Mouse (Mus musculus): ENCODE measurements around the gene Slc39a7. TPM values are rescaled to one million over a fixed set of nuclear protein-coding genes. Genes with fewer than 3 reads are reported as not detected.

Gene Slc39a7
- polyA plus RNA-seq, 1 experiment from 2014 or later = 108 TPM

DNA sequence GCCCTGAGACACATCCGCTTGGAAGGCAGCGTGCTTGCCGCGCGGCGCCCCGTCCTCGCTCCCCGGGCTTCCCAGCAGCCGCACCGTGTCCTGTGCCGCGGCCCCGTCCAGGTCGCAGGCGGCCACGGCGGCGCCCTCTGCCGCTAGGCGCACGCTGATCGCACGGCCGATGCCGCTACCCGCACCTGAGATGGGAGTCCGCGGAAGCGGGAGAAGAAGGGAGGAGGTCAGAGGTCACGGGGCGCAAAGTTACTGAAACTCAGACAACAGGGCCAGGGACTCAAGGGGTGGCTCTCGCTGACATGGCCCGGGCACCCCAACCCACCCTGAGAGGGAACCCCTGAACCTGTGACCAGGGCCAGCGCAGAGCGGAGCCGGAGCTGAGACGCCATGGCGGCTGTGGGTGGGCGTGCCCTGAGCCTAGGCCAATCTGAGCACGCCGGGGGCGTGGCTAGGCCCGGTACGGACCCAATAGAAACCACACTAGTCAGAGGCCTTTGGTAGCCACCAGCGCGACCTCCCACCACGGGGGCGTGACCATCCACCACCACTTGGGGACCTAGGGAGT, 3.7 kb downstream of the Slc39a7 start, which contains the start of gene H2-Ke6:
TSS of gene H2-Ke6 (minus strand) at position 405 of the 568 bp plus-strand sequence.
- Histone ChIP-seq H3K27ac (ENCODE audit: low read length) (peak within 1 kb of the TSS; percentile 84), H3K27me3 (ENCODE audit: control insufficient read depth, insufficient read depth, low read length) (no peaks in the 10 kb centered on the region), H3K9ac (ENCODE audit: low read length) (peak within 1 kb of the TSS; percentile 83), H3K4me3 (ENCODE audit: low read length) (peak within 1 kb of the TSS; percentile 81), H3K36me3 (ENCODE audit: control insufficient read depth, insufficient read depth) (peaks cover 21% of the 10 kb centered on the region), H3K4me1 (ENCODE audit: control insufficient read depth, insufficient read depth, low read length) (peaks cover 50% of the 10 kb centered on the region), H3K4me2 (ENCODE audit: low read depth, low read length) (peak within 1 kb of the TSS; percentile 96), H3K9me3 (replicated peaks; ENCODE audit: control insufficient read depth, low read length) (no peaks in the 10 kb centered on the region)
- ATAC-seq (replicated peaks; ENCODE audit: extremely low read depth, insufficient read depth, low FRiP score) = peak; percentile 76
- under 1% methylated on average over 49 of the region's 49 CpGs for WGBS

DNA sequence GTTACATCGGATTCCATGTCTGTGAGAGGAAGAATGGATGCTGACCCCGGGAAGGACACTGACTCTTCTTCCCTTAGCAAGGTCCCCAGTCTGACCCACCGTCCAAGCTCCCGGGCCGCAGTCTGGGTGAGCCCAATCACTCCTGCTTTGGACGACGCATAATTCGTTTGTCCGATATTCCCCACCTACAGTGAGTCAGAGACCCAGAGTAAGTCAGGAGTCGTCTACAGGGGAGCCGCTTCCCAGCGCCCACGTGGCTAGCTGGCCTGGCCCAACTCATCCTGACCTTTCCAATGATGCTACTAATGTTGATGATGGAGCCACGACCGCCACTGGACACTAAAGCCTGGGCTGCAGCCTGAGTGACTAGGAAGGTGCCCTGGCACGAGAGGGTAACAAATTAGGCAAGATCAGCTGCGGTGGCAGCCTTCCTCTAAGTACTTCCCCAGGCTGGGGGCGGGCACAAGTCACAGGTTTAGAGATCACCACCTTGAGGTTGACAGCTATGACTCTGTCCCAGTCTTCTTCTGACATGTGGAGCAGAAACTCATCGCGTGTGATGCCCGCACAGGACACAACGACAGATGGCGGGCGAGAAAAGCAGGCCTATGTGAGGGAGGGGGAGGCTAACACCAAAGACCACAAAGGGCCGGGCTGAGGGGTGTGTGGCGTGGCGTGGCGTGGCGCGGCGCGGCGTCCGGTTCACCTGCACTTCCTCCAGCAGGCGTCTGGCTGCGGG, 4.4 kb downstream of the Slc39a7 start:
- Histone ChIP-seq H3K4me2 (ENCODE audit: low read depth, low read length) (peak overlapping the region; percentile 96), H3K9me3 (replicated peaks; ENCODE audit: control insufficient read depth, low read length) (no peaks in the 10 kb centered on the region), H3K27ac (ENCODE audit: low read length) (peak overlapping the region; percentile 84), H3K27me3 (ENCODE audit: control insufficient read depth, insufficient read depth, low read length) (no peaks in the 10 kb centered on the region), H3K36me3 (ENCODE audit: control insufficient read depth, insufficient read depth) (peaks cover 24% of the 10 kb centered on the region), H3K4me1 (ENCODE audit: control insufficient read depth, insufficient read depth, low read length) (peaks cover 48% of the 10 kb centered on the region), H3K4me3 (ENCODE audit: low read length) (peak overlapping the region; percentile 81), H3K9ac (ENCODE audit: low read length) (peak overlapping the region; percentile 83)
- no peak for ATAC-seq (replicated peaks; ENCODE audit: extremely low read depth, insufficient read depth, low FRiP score)
- WGBS = 11% methylated on average over 36 of the region's 36 CpGs

DNA sequence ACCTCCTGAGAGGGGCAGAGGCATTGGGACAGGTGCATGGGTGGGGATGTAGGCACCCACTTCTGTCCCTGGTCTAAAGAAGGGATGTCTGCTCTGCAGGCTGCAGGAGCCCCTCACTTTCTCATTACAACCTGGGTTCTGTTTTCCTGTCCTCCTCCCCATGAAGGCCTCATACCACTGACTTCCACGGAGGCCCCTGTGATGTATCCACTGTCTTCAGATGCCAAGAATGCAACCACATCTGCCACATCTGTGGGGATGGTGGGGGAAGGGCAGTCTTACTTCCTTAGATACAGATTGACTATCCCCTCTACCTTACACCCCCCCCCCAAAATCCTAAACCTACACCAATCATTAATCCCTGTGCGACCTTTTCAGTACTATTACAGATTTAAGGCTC, 5.3 kb downstream of the Slc39a7 start:
- Histone ChIP-seq H3K9ac (ENCODE audit: low read length) (no peak overlapping the region), H3K27me3 (ENCODE audit: control insufficient read depth, insufficient read depth, low read length) (no peaks in the 10 kb centered on the region), H3K4me1 (ENCODE audit: control insufficient read depth, insufficient read depth, low read length) (peaks cover 48% of the 10 kb centered on the region), H3K9me3 (replicated peaks; ENCODE audit: control insufficient read depth, low read length) (no peaks in the 10 kb centered on the region), H3K36me3 (ENCODE audit: control insufficient read depth, insufficient read depth) (peaks cover 26% of the 10 kb centered on the region), H3K27ac (ENCODE audit: low read length) (no peak overlapping the region), H3K4me3 (ENCODE audit: low read length) (no peak overlapping the region), H3K4me2 (ENCODE audit: low read depth, low read length) (0 out of 2 replicates have a peak overlapping the region, but pooled peaks have one; percentile 97)
- ATAC-seq (replicated peaks; ENCODE audit: extremely low read depth, insufficient read depth, low FRiP score) = no peak
- WGBS = 44% methylated on average over 2 of the region's 2 CpGs

DNA sequence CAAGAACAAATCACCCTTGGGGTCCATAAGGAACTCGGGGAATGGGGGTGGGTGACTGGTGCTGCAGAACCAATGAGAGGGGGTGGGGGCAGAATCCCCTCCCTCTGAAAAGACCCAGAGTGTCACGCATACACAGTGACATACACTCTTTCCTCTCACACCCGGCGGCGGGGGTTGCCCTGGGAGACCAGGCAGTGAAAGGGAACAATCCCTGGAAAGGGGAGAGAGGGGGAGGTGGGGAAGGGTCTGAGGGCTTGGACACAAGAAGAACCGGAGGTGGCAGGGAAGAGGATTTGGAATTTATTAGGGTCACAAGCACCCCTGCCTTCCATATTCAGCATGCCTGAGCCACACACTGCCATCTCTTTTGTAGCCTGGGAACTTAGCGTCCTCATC, 5.7 kb downstream of the Slc39a7 start:
- Histone ChIP-seq H3K36me3 (ENCODE audit: control insufficient read depth, insufficient read depth) (peaks cover 30% of the 10 kb centered on the region), H3K4me1 (ENCODE audit: control insufficient read depth, insufficient read depth, low read length) (peaks cover 48% of the 10 kb centered on the region), H3K27ac (ENCODE audit: low read length) (no peak overlapping the region), H3K27me3 (ENCODE audit: control insufficient read depth, insufficient read depth, low read length) (no peaks in the 10 kb centered on the region), H3K9me3 (replicated peaks; ENCODE audit: control insufficient read depth, low read length) (no peaks in the 10 kb centered on the region), H3K4me2 (ENCODE audit: low read depth, low read length) (peak overlapping the region; percentile 97), H3K4me3 (ENCODE audit: low read length) (peak overlapping the region; percentile 90), H3K9ac (ENCODE audit: low read length) (peak overlapping the region; percentile 96; the same call in 1 of the 2 replicates)
- ATAC-seq (replicated peaks; ENCODE audit: extremely low read depth, insufficient read depth, low FRiP score) = no peak
- WGBS = 32% methylated on average over 7 of the region's 7 CpGs

DNA sequence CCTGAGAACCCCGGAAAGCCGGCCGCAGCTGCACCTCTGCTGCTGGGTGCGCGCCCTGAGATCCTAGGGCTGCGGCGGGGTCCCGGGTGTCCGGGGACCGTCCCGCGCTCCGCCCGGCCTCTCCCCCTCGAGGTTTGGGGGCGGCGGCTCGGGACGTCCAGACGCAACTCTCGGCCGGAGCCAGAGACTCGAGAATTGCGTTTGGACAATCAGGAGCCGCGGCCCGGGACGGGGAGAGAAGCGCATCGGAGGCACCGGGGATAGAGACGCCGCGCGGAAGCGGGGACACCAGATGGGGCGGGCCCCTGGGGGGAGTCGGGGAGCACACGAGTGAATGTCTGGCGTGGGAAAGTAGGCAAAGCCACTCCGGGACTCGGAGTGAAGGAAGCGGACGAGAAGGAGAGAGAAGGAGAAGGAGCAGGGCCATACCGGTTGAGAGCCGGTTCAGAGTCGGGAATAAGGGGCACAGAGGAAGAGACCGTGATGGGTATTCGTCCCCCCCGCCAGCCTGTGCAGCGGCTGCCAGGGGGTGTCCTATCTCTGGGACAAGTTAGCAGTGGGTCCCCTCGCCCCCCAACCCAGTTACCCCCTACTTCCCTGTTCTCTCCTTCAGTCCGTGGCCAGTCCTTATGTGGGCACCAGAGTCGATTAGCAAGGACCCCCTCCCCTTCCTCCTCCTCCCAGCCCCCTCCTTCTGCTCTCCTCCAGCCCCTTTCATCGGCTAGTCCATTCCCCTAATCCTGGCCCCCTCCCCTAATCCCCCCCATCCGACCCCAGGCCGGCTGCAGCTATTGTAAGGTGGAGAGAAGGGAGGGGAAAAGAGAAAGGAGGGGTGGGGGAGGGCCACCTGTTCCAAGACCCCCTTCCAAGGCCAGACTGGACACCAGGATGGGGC, 6.4 kb downstream of the Slc39a7 start:
- H3K4me3 ChIP-seq (ENCODE audit: low read length) = peak overlapping the region; percentile 90
- H3K36me3 ChIP-seq (ENCODE audit: control insufficient read depth, insufficient read depth) = peaks cover 32% of the 10 kb centered on the region
- peak; percentile 3 for ATAC-seq (replicated peaks; ENCODE audit: extremely low read depth, insufficient read depth, low FRiP score)
- peak overlapping the region; percentile 96 for H3K9ac ChIP-seq (ENCODE audit: low read length)
- H3K4me1 ChIP-seq (ENCODE audit: control insufficient read depth, insufficient read depth, low read length) = peaks cover 42% of the 10 kb centered on the region
- no peaks in the 10 kb centered on the region for H3K27me3 ChIP-seq (ENCODE audit: control insufficient read depth, insufficient read depth, low read length)
- H3K4me2 ChIP-seq (ENCODE audit: low read depth, low read length) = peak overlapping the region; percentile 97
- 1% methylated on average over 57 of the region's 57 CpGs for WGBS
- H3K9me3 ChIP-seq (replicated peaks; ENCODE audit: control insufficient read depth, low read length) = no peaks in the 10 kb centered on the region
- peak overlapping the region; percentile 88 for H3K27ac ChIP-seq (ENCODE audit: low read length)

DNA sequence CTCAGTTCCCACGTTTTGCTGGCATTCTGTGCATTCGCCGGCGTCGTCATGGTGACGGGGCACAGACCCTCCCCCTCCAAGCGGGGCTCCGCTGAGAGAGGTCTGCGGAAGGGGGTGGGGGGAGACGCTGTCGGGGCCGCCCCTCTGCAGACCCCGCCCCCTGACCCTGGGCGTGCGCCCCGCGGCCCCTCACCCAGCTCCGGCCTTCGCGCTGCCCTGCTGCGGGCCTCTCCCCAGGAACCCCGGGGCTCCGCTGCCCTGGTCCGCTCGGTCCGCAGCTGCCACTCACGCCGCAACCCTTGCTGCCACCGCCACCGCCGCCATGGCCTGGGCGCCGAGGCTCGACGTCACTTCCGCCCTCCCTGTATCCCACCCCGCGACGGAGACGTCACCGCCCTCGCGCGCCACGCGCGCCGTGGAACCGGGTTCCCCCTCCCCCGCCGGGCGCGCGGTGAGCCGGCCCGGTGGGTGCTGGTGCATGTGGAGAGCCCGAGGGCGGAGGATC, 7.1 kb downstream of the Slc39a7 start, which contains the start of gene Ring1:
TSS of gene Ring1 (minus strand) at position 364 of the 505 bp plus-strand sequence.
- peak within 1 kb of the TSS; percentile 88 for H3K27ac ChIP-seq (ENCODE audit: low read length)
- peaks cover 25% of the 10 kb centered on the region for H3K36me3 ChIP-seq (ENCODE audit: control insufficient read depth, insufficient read depth)
- peak; percentile 54 for ATAC-seq (replicated peaks; ENCODE audit: extremely low read depth, insufficient read depth, low FRiP score)
- under 1% methylated on average over 47 of the region's 58 CpGs for WGBS
- H3K4me3 ChIP-seq (ENCODE audit: low read length) = peak within 1 kb of the TSS; percentile 90
- H3K4me1 ChIP-seq (ENCODE audit: control insufficient read depth, insufficient read depth, low read length) = peaks cover 34% of the 10 kb centered on the region
- H3K9me3 ChIP-seq (replicated peaks; ENCODE audit: control insufficient read depth, low read length) = peaks cover 5% of the 10 kb centered on the region
- no peaks in the 10 kb centered on the region for H3K27me3 ChIP-seq (ENCODE audit: control insufficient read depth, insufficient read depth, low read length)
- H3K4me2 ChIP-seq (ENCODE audit: low read depth, low read length) = peak within 1 kb of the TSS; percentile 97
- H3K9ac ChIP-seq (ENCODE audit: low read length) = peak within 1 kb of the TSS; percentile 96

DNA sequence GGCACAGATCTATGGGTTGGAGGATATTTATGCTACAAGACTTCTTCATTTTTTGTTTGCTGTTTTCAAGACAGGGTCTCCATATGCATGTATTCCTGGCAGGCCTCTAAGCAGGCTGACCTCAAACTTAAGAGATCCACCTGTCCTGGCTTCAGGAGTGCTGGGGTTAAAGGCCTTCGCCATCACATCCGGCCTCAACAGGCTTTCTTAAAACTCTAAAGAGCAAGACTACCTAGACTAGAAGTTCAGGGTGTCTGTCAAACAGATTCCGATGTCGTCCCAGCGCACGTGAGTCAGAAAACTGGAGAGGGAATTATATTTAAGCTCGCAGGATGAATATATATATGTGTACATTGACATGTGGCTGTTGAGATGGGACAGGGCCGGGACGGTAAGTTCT, 7.8 kb downstream of the Slc39a7 start:
- Histone ChIP-seq H3K9me3 (replicated peaks; ENCODE audit: control insufficient read depth, low read length) (peaks cover 9% of the 10 kb centered on the region), H3K27ac (ENCODE audit: low read length) (no peak overlapping the region; the same call in 1 of the 2 replicates), H3K27me3 (ENCODE audit: control insufficient read depth, insufficient read depth, low read length) (no peaks in the 10 kb centered on the region), H3K9ac (ENCODE audit: low read length) (peak overlapping the region; percentile 96), H3K4me3 (ENCODE audit: low read length) (peak overlapping the region; percentile 90), H3K4me2 (ENCODE audit: low read depth, low read length) (peak overlapping the region; percentile 97), H3K36me3 (ENCODE audit: control insufficient read depth, insufficient read depth) (peaks cover 18% of the 10 kb centered on the region), H3K4me1 (ENCODE audit: control insufficient read depth, insufficient read depth, low read length) (peaks cover 30% of the 10 kb centered on the region)
- no peak for ATAC-seq (replicated peaks; ENCODE audit: extremely low read depth, insufficient read depth, low FRiP score)
- WGBS = 59% methylated on average over 9 of the region's 9 CpGs

DNA sequence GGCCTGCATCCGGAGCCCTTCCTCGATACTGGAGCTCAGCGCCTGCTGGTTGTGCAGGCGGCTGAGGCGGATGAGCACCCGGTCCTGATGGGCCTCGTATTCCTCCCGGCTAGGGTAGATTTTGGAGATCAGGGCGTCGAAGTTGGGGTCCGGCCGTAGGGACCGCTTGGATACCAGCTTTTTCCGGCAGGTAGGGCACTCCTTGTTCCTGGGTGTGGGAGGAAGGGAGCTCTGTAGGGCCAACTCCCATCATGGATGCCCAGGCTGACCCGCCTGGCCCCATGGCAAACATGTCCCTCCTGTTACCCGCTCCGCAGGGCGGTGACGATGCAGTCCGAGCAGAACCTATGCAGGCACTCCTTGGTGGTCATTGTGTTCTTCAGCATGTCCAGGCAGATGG, 8.5 kb downstream of the Slc39a7 start:
- peaks cover 13% of the 10 kb centered on the region for H3K36me3 ChIP-seq (ENCODE audit: control insufficient read depth, insufficient read depth)
- ATAC-seq (replicated peaks; ENCODE audit: extremely low read depth, insufficient read depth, low FRiP score) = no peak
- no peak overlapping the region for H3K9ac ChIP-seq (ENCODE audit: low read length)
- H3K4me1 ChIP-seq (ENCODE audit: control insufficient read depth, insufficient read depth, low read length) = peaks cover 24% of the 10 kb centered on the region
- no peak overlapping the region for H3K4me3 ChIP-seq (ENCODE audit: low read length)
- H3K4me2 ChIP-seq (ENCODE audit: low read depth, low read length) = no peak overlapping the region
- H3K27ac ChIP-seq (ENCODE audit: low read length) = no peak overlapping the region
- WGBS = 95% methylated on average over 20 of the region's 20 CpGs
- peaks cover 9% of the 10 kb centered on the region for H3K9me3 ChIP-seq (replicated peaks; ENCODE audit: control insufficient read depth, low read length)
- H3K27me3 ChIP-seq (ENCODE audit: control insufficient read depth, insufficient read depth, low read length) = no peaks in the 10 kb centered on the region
